In the genomic region with DNA sequence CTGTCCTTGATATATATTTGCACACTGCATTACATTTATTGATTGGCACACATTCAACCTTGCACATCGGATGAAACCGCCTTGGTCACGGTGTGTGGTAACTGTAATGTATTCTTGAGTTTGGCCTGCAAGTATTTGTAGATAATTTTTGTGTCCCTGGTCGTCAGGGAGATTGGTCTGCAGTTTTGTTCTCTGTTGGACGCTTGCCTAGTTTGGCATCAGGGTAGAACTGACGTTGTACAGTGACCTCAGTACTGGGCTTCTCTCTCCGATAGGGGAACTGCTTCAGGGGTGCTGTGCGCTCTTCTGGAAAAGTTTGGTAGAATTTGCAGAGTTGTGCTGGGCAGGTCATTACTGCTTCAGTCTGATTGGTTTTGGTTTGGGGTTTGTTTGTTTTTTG, we compare ENCODE assay signal across 25 mouse cellular contexts. TPM values are rescaled to one million over a fixed set of nuclear protein-coding genes. Genes with fewer than 3 reads are reported as not detected.
DNase-seq lines count a peak whose midpoint lies in the region; ATAC-seq and TF ChIP-seq lines count a peak whose summit lies in the region.
"Had no signal": no experiment of that assay in that cellular context is flagged by ENCODE, and none has a peak within 500 bp of the region (broad histone marks: within the 10 kb centered on the region; RNA-seq: fewer than 3 reads in every experiment).

No protein-coding gene starts in this region.

- no peaks in the 10 kb centered on the region for H3K9me3 ChIP-seq in forebrain, embryonic 14.5 days (replicated peaks; ENCODE audit: control insufficient read depth, low read length)
- H3K9me3 ChIP-seq in forebrain, embryonic 13.5 days (replicated peaks) = no peaks in the 10 kb centered on the region
- H3K9me3 ChIP-seq: forebrain, embryonic 12.5 days; hindbrain, embryonic 15.5 days; limb, embryonic 10.5 days; liver, embryonic 15.5 days; midbrain, embryonic 15.5 days; neural tube, embryonic 12.5 days had no signal

- H3K27me3 ChIP-seq in forebrain, embryonic 14.5 days (replicated peaks; ENCODE audit: control insufficient read depth, insufficient read depth, low read length) = no peaks in the 10 kb centered on the region
- H3K27me3 ChIP-seq in forebrain, embryonic 13.5 days = no peaks in the 10 kb centered on the region
- H3K27me3 ChIP-seq: forebrain, embryonic 12.5 days; hindbrain, embryonic 15.5 days; liver, embryonic 15.5 days; midbrain, embryonic 15.5 days; neural tube, embryonic 12.5 days had no signal

- 67% methylated on average over 8 of the region's 8 CpGs for WGBS in forebrain, embryonic 14.5 days
- WGBS in forebrain, embryonic 13.5 days = 73% methylated on average over 8 of the region's 8 CpGs
- WGBS in lung, adult 2 months = 61% methylated on average over 8 of the region's 8 CpGs

- intact Hi-C loops in heart, postnatal 36 days (cut with DNase I) = no loop called here
- intact Hi-C loops in left cerebral cortex, postnatal 4 days (cut with DNase I) = no loop called here

- peak; percentile 28 for DNase-seq in forebrain, embryonic 14.5 days (ENCODE audit: low spot score)
- peak; percentile 28 for DNase-seq in lung, postnatal 10 days
- DNase-seq in lung, adult 2 months = no peak
- peak; percentile 38 to 39 for DNase-seq in heart, postnatal 36 days
- no peak for DNase-seq in left cerebral cortex, postnatal 4 days
- no peak for DNase-seq in cerebellum, adult 8-10 months
- DNase-seq: cerebellum, postnatal 14 days; gastrocnemius, postnatal 14 days; kidney, adult 2 months; kidney, postnatal 10 days; liver; right cerebral cortex, postnatal 14 days; thymus, postnatal 14 days had no signal

- ATAC-seq in forebrain, embryonic 14.5 days = no peak
- no peak for ATAC-seq in forebrain, embryonic 13.5 days
- ATAC-seq: midbrain, embryonic 15.5 days had no signal

- H3K27ac ChIP-seq in forebrain, embryonic 14.5 days (ENCODE audit: low read depth, low read length) = no peak overlapping the region
- no peak overlapping the region for H3K27ac ChIP-seq in forebrain, embryonic 13.5 days
- H3K27ac ChIP-seq: forebrain, embryonic 12.5 days; hindbrain, embryonic 15.5 days; left cerebral cortex, adult 2 months; limb, embryonic 10.5 days; liver, embryonic 15.5 days; macrophage; midbrain, embryonic 15.5 days; neural tube, embryonic 12.5 days had no signal

- TF ChIP-seq CTCF in lung, adult 2 months (IDR thresholded peaks at IDR 0.05; ENCODE audit: insufficient read depth, low read length) = no peak

- no peak overlapping the region for H3K4me2 ChIP-seq in forebrain, embryonic 14.5 days (ENCODE audit: low read length)
- H3K4me2 ChIP-seq in forebrain, embryonic 13.5 days = no peak overlapping the region
- H3K4me2 ChIP-seq: forebrain, embryonic 12.5 days; hindbrain, embryonic 15.5 days; liver, embryonic 15.5 days; midbrain, embryonic 15.5 days; neural tube, embryonic 12.5 days had no signal

- H3K4me3 ChIP-seq in forebrain, embryonic 14.5 days (ENCODE audit: low read depth, low read length) = no peak overlapping the region
- H3K4me3 ChIP-seq in forebrain, embryonic 13.5 days = no peak overlapping the region
- no peak overlapping the region for H3K4me3 ChIP-seq in lung, adult 2 months (replicated peaks; ENCODE audit: extremely low read depth, low read depth, low read length)
- H3K4me3 ChIP-seq: forebrain, embryonic 12.5 days; hindbrain, embryonic 15.5 days; left cerebral cortex, adult 2 months; limb, embryonic 10.5 days; liver, embryonic 15.5 days; midbrain, embryonic 15.5 days; neural tube, embryonic 12.5 days had no signal

- no peaks in the 10 kb centered on the region for H3K4me1 ChIP-seq in forebrain, embryonic 14.5 days (ENCODE audit: control insufficient read depth, insufficient read depth, low read length)
- H3K4me1 ChIP-seq in forebrain, embryonic 13.5 days = no peaks in the 10 kb centered on the region
- no peaks in the 10 kb centered on the region for H3K4me1 ChIP-seq in lung, adult 2 months (ENCODE audit: control insufficient read depth, insufficient read depth, low read length)
- H3K4me1 ChIP-seq: forebrain, embryonic 12.5 days; hindbrain, embryonic 15.5 days; midbrain, embryonic 15.5 days; neural tube, embryonic 12.5 days had no signal

- H3K9ac ChIP-seq in forebrain, embryonic 14.5 days (ENCODE audit: low read length) = no peak overlapping the region
- no peak overlapping the region for H3K9ac ChIP-seq in forebrain, embryonic 13.5 days
- H3K9ac ChIP-seq: forebrain, embryonic 12.5 days; hindbrain, embryonic 15.5 days; liver, embryonic 15.5 days; midbrain, embryonic 15.5 days; neural tube, embryonic 12.5 days had no signal

- no peak for TF ChIP-seq POLR2A in lung, adult 2 months (IDR thresholded peaks at IDR 0.05; ENCODE audit: borderline replicate concordance, extremely low read depth, low read depth, low read length)

- H3K36me3 ChIP-seq in forebrain, embryonic 14.5 days (ENCODE audit: control insufficient read depth, insufficient read depth, low read length) = peaks cover 44% of the 10 kb centered on the region
- H3K36me3 ChIP-seq in forebrain, embryonic 13.5 days (ENCODE audit: poor library complexity, severe bottlenecking) = peaks cover 35% of the 10 kb centered on the region

RNA-seq across cellular contexts. Expression of a gene that starts 20.3 kb away (rescaled TPM):
- 0.40 TPM in 1 of 2 replicates, not detected in the other for polyA plus RNA-seq in forebrain, embryonic 14.5 days (2014; fragmentation: Nextera tagmentation; extraction: Ambion mirVana)
- polyA plus RNA-seq in forebrain, embryonic 13.5 days (2015; fragmentation: Nextera tagmentation; extraction: Ambion mirVana) = 0.46 and 1.0 TPM in 2 replicates
- 0.08 TPM in 1 of 2 replicates, not detected in the other for polyA plus RNA-seq in lung, adult 2 months (2012; rRNA removed)
- not detected for total RNA-seq in heart, postnatal 36 days (2021)
- under 1 TPM in 1 of 2 experiments, not detected in 1; 0.26 TPM for total RNA-seq in left cerebral cortex, postnatal 4 days (2021)
- total RNA-seq: gastrocnemius, postnatal 14 days; hematopoietic stem cell, adult 5-6 weeks; left cerebral cortex, adult 2 months had no signal
- polyA plus RNA-seq: embryonic facial prominence, embryonic 11.5 days; kidney, adult 2 months; macrophage; spleen, adult 2 months had no signal

Comparison
In these comparisons a context has a peak if more than half of its experiments do, and no peak if none do; other contexts are left out.
1. DNase-seq: peak in forebrain, embryonic 14.5 days (single experiment), lung, postnatal 10 days (single experiment) and heart, postnatal 36 days (2 of 2); none in lung, adult 2 months (single experiment), left cerebral cortex, postnatal 4 days (single experiment) and cerebellum, adult 8-10 months (single experiment).